Mouse (Mus musculus): ENCODE measurements at regions not wholly inside any gene's neighbourhood (a gene's known extent, or its start where the extent isn't known, plus 50 kb on each side); places are given as distances from the start of the nearest gene placed in this dataset.

DNA sequence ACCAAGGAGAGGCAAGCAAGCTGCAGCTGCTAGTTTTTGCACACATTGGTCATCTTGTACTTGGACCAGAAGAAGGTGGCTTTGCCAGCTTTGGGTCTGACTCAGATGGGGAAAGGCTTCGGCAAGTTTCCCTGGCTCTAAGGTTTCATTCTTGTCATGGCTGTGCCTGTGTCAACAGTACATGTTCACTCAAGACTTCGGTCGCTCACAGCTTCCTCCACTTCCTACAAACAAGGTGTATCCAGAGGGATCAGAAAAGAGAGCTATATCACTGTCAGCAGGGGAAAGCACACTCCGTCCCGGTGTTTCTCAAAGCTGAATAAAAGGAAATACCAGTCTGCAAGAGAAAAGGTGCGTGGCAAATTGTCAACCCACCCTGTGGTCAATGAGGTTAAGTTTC is 86.2 kb upstream of the Elovl6 start:
- no peaks in the 10 kb centered on the region for H3K36me3 ChIP-seq (replicated peaks in 1 of 2; ENCODE audit: control insufficient read depth in 1 of 2, insufficient read depth in 1 of 2, low read length in 1 of 2)
- no peaks in the 10 kb centered on the region for H3K27me3 ChIP-seq (replicated peaks)
- in situ Hi-C loops (cut with MboI; ENCODE audit: low pct_ligation_motif_present, low pct_unique_long_range_greater_than_20kb, low sequenced_read_pairs): loop anchor here (25.0 kb wide), 1 partner anchor 241 kb away; no protein-coding TSS in a partner anchor
- dilution Hi-C loops (cut with MboI; ENCODE audit: extremely low pct_ligation_motif_present, extremely low pct_unique_long_range_greater_than_20kb, low sequenced_read_pairs): no loop called here
- no peak overlapping the region for H3K27ac ChIP-seq (ENCODE audit: insufficient read depth, low read depth)
- H3K4me2 ChIP-seq (ENCODE audit: insufficient read depth, low read depth, poor library complexity, severe bottlenecking): no peak overlapping the region
- H3K4me3 ChIP-seq (replicated peaks in 1 of 3; ENCODE audit: low read depth in 2 of 3, low read length in 2 of 3, poor library complexity in 1 of 3): no peak overlapping the region
- DNase-seq (ENCODE audit: extremely low read depth): no peak
- no peaks in the 10 kb centered on the region for H3K79me2 ChIP-seq (replicated peaks; ENCODE audit: control insufficient read depth, extremely low read depth, insufficient read depth, poor library complexity, severe bottlenecking)
- TF ChIP-seq SMC3 (IDR thresholded peaks at IDR 0.05; ENCODE audit: low read depth, low read length) (no peak), CHD1 (IDR thresholded peaks at IDR 0.05; ENCODE audit: low read depth, low read length) (no peak), NELFE (IDR thresholded peaks at IDR 0.05; ENCODE audit: low read depth, low read length) (no peak)
- H3K9ac ChIP-seq (ENCODE audit: insufficient read depth, low read depth): no peak overlapping the region
- H3K9me3 ChIP-seq (replicated peaks; ENCODE audit: low read length): no peaks in the 10 kb centered on the region
- peaks cover 2 to 5% of the 10 kb centered on the region in 2 experiments; a peak in 2 of 4 replicates for H3K4me1 ChIP-seq (ENCODE audit: control insufficient read depth in 1 of 2, insufficient read depth in 2 of 2)

DNA sequence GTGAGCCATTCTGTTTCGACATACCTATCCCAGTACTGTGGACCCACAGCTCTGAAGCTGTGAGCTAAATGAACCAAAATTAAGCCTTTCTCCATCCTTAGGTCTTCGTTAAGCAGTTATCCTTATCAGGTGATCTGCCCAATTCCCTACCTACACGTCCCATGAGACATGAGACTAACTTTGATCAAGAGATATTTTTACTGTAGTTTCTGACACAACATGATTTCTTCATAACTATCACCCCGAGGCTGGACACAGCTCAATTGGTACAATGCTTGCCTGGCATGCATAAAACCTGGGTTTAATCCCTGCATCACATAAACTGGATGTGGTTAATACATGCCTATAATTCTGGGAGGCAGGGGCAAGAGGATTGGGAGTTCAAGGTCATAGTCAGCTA is 82.2 kb upstream of the Elovl6 start:
- Histone ChIP-seq H3K9ac (ENCODE audit: insufficient read depth, low read depth) (no peak overlapping the region), H3K36me3 (replicated peaks in 1 of 2; ENCODE audit: control insufficient read depth in 1 of 2, insufficient read depth in 1 of 2, low read length in 1 of 2) (no peaks in the 10 kb centered on the region), H3K27me3 (replicated peaks) (no peaks in the 10 kb centered on the region), H3K27ac (ENCODE audit: insufficient read depth, low read depth) (no peak overlapping the region), H3K4me2 (ENCODE audit: insufficient read depth, low read depth, poor library complexity, severe bottlenecking) (no peak overlapping the region), H3K79me2 (replicated peaks; ENCODE audit: control insufficient read depth, extremely low read depth, insufficient read depth, poor library complexity, severe bottlenecking) (no peaks in the 10 kb centered on the region), H3K4me3 (replicated peaks in 1 of 3; ENCODE audit: low read depth in 2 of 3, low read length in 2 of 3, poor library complexity in 1 of 3) (no peak overlapping the region), H3K4me1 (ENCODE audit: control insufficient read depth in 1 of 2, insufficient read depth in 2 of 2) (peaks cover 2 to 5% of the 10 kb centered on the region in 2 experiments; a peak in 2 of 4 replicates), H3K9me3 (replicated peaks; ENCODE audit: low read length) (no peaks in the 10 kb centered on the region)
- dilution Hi-C loops (cut with MboI; ENCODE audit: extremely low pct_ligation_motif_present, extremely low pct_unique_long_range_greater_than_20kb, low sequenced_read_pairs): no loop called here
- TF ChIP-seq CHD2 (IDR thresholded peaks at IDR 0.05; ENCODE audit: low read length) (no peak), ZNF384 (IDR thresholded peaks at IDR 0.05; ENCODE audit: low read depth, low read length) (no peak), POLR2AphosphoS2 (IDR thresholded peaks at IDR 0.05; ENCODE audit: low read depth, low read length) (no peak), SIN3A (IDR thresholded peaks at IDR 0.05; ENCODE audit: low read length) (no peak), GABPA (IDR thresholded peaks at IDR 0.05; ENCODE audit: insufficient replicate concordance, low read depth, low read length) (no peak)
- no peak for DNase-seq (ENCODE audit: extremely low read depth)
- in situ Hi-C loops (cut with MboI; ENCODE audit: low pct_ligation_motif_present, low pct_unique_long_range_greater_than_20kb, low sequenced_read_pairs): loop anchor here (25.0 kb wide), 1 partner anchor 237 kb away; no protein-coding TSS in a partner anchor

DNA sequence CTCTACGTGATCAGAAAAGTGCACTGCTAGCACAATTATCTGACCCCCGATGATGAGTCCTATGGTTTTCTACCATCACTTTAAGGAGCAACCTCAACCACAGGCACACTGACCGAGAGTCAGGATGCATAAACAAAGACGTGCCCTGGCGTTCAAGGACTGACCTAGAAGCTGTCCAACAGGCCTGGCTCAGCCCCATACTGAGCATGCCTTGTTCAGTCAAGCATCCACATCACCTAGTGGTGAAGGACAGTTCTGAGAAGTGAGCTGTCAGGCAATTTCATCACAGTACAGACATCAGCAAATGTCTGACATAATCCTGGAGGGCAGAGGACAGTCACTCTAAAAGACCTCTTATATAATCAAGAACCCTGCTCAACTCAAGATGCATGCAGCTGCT is 81.5 kb upstream of the Elovl6 start:
- H3K27ac ChIP-seq (ENCODE audit: insufficient read depth, low read depth): no peak overlapping the region
- H3K9me3 ChIP-seq (replicated peaks; ENCODE audit: low read length): no peaks in the 10 kb centered on the region
- H3K79me2 ChIP-seq (replicated peaks; ENCODE audit: control insufficient read depth, extremely low read depth, insufficient read depth, poor library complexity, severe bottlenecking): no peaks in the 10 kb centered on the region
- no peak overlapping the region for H3K4me2 ChIP-seq (ENCODE audit: insufficient read depth, low read depth, poor library complexity, severe bottlenecking)
- H3K4me1 ChIP-seq (ENCODE audit: control insufficient read depth in 1 of 2, insufficient read depth in 2 of 2): peaks cover 2 to 5% of the 10 kb centered on the region in 2 experiments; a peak in 2 of 4 replicates
- H3K9ac ChIP-seq (ENCODE audit: insufficient read depth, low read depth): no peak overlapping the region
- H3K4me3 ChIP-seq (replicated peaks in 1 of 3; ENCODE audit: low read depth in 2 of 3, low read length in 2 of 3, poor library complexity in 1 of 3): no peak overlapping the region
- no peak for TF ChIP-seq POLR2AphosphoS2 (IDR thresholded peaks at IDR 0.05; ENCODE audit: low read depth, low read length)
- no peak for TF ChIP-seq SIN3A (IDR thresholded peaks at IDR 0.05; ENCODE audit: low read length)
- TF ChIP-seq GABPA (IDR thresholded peaks at IDR 0.05; ENCODE audit: insufficient replicate concordance, low read depth, low read length): no peak
- TF ChIP-seq BHLHE40 (IDR thresholded peaks at IDR 0.05; ENCODE audit: low read depth, low read length): no peak
- TF ChIP-seq UBTF (IDR thresholded peaks at IDR 0.05; ENCODE audit: low read depth, low read length): no peak
- TF ChIP-seq CHD2 (IDR thresholded peaks at IDR 0.05; ENCODE audit: low read length): no peak
- TF ChIP-seq ZKSCAN1 (IDR thresholded peaks at IDR 0.05; ENCODE audit: borderline replicate concordance, low read depth, low read length): no peak
- TF ChIP-seq IRF4 (IDR thresholded peaks at IDR 0.05; ENCODE audit: low read depth, low read length): no peak
- no peaks in the 10 kb centered on the region for H3K27me3 ChIP-seq (replicated peaks)
- dilution Hi-C loops (cut with MboI; ENCODE audit: extremely low pct_ligation_motif_present, extremely low pct_unique_long_range_greater_than_20kb, low sequenced_read_pairs) (no loop called here), in situ Hi-C loops (cut with MboI; ENCODE audit: low pct_ligation_motif_present, low pct_unique_long_range_greater_than_20kb, low sequenced_read_pairs) (no loop called here)
- no peak for DNase-seq (ENCODE audit: extremely low read depth)
- no peaks in the 10 kb centered on the region for H3K36me3 ChIP-seq (replicated peaks in 1 of 2; ENCODE audit: control insufficient read depth in 1 of 2, insufficient read depth in 1 of 2, low read length in 1 of 2)

Measured in CH12.LX (cell line).